Mouse (Mus musculus): Measurements from ENCODE around the gene Tspoap1.

DNA sequence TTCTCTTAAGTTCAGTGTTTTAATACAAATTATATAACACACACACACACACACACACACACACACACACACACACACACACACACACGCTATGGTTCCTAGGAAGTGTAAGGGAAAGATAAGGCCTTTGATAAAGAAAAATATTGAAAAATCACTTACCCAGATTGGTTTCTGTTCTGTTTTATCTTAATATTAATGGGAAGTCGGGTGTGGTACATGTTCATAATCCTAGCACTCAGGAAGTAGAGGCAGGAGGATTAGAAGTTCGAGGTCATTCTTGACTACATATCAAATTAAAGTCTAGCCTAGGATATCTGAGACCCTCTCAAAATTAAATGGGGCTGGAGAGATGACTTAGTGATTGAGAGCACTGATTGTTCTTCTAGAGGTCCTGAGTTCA lies 38.2 kb upstream of the Tspoap1 start:
- no peak for TF ChIP-seq POLR2AphosphoS2 (IDR thresholded peaks at IDR 0.05; ENCODE audit: insufficient read length, low read depth)
- no peak for TF ChIP-seq MAX (IDR thresholded peaks at IDR 0.05; ENCODE audit: low read depth)
- TF ChIP-seq POLR2A (IDR thresholded peaks at IDR 0.05; ENCODE audit: insufficient read length, low read depth): no peak
- TF ChIP-seq MYOD1 (IDR thresholded peaks at IDR 0.05; ENCODE audit: control insufficient read depth in 1 of 3, insufficient read length in 2 of 3, low read depth in 2 of 3): no peak
- no peak for TF ChIP-seq TCF12 (IDR thresholded peaks at IDR 0.05; ENCODE audit: insufficient read depth, poor library complexity, severe bottlenecking)
- TF ChIP-seq E2F4 (IDR thresholded peaks at IDR 0.05; ENCODE audit: insufficient read depth): no peak
- TF ChIP-seq TCF3 (IDR thresholded peaks at IDR 0.05; ENCODE audit: insufficient read length, low read depth): no peak
- TF ChIP-seq REST (IDR thresholded peaks at IDR 0.05; ENCODE audit: insufficient read depth, insufficient read length): no peak
- TF ChIP-seq USF1 (IDR thresholded peaks at IDR 0.05; ENCODE audit: low read depth): no peak
- TF ChIP-seq CEBPB (IDR thresholded peaks at IDR 0.05; ENCODE audit: insufficient read depth, poor library complexity, severe bottlenecking): no peak
- no peak for TF ChIP-seq SRF (IDR thresholded peaks at IDR 0.05; ENCODE audit: control insufficient read depth, insufficient read length, low read depth)
